Mouse (Mus musculus) kidney, adult 18-20 months (tissue): ENCODE results near the gene Rpain.
A peak's percentile ranks its signal among the peaks of the same experiment; 100 is the strongest.

Experiments
- DNase-seq: peaks from one replicate; pipeline ENCODE4 v3.0.0; 2021

The Rpain gene

GRCm38 (mm10) chr11:71003611-71004315 is 33.8 kb downstream of the Rpain start:
- DNase-seq = no peak

DNA sequence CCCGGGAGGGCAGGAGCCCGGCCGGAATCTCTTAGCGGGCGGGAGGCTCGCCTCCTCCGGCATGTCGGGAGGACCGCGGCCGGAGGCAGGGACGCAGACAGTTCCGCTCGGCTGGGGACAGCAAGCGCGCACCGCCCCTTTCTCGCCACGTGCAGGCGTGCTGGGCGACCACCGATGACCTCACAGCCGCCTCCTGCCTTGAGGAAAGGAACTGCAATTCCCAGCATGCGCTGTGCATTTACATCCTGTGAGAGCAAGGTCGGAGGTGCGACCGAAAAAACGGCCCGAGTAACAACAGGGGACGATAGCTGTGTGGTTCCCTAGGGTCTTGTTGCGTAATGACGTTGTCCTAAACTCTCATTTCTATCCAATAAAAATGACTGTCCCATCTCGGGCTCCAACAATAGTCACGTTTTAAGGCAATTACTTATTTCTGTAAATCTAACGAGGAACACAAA is 34.3 kb downstream of the Rpain start, which contains the start of gene Dhx33:
TSS of gene Dhx33 (minus strand) at position 122 of the 458 bp plus-strand sequence.
- DNase-seq = peak; percentile 95

- DNase-seq = no peak
These were observed 35.0 kb downstream of the Rpain start for GRCm38 (mm10) chr11:71005046-71005445.

GRCm38 (mm10) chr11:71007026-71007425 is 37.0 kb downstream of the Rpain start:
- no peak for DNase-seq

DNA sequence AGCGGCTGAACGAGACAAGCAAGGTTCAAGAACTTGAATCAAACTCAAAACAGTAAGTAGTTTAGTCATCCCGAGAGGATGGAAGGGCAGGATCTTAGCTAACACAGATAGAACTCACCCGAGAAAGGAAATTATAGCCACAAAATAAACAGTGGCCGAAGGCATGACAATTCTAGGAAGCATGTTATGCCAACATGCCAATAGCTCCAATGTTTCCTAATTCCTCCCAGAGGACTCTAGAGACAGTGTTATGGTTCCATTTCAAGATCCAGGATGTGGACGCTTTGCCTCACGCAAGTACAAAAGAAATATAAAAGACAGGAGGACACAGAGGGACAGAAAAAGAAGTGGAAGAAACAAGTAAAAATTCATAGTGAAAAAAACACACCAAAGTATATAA is 37.8 kb downstream of the Rpain start:
- DNase-seq = no peak

DNA sequence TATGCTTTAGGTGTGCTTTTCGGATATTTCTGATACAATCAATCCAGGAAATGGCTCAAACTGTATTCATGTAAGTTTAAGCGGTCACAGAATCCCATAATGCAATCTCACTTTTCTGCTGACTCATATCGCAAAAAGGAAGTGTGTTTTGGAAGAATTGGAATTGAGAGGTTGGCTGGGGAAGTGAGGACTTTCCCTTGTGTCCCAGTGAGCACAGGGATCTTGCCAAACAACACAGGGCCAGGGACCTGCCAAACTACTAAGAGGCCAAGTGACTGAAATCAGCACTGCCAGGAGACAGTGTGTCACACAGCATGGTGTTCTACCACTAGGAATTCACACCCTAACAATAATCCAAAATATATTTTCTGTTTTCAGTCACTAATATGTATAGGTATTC is 38.3 kb downstream of the Rpain start:
- no peak for DNase-seq

GRCm38 (mm10) chr11:71012743-71013142 is 42.7 kb downstream of the Rpain start:
- DNase-seq = no peak

GRCm38 (mm10) chr11:71017051-71017450 is 47.0 kb downstream of the Rpain start:
- no peak for DNase-seq

GRCm38 (mm10) chr11:71018416-71019200 is 48.6 kb downstream of the Rpain start:
- DNase-seq = no peak

DNA sequence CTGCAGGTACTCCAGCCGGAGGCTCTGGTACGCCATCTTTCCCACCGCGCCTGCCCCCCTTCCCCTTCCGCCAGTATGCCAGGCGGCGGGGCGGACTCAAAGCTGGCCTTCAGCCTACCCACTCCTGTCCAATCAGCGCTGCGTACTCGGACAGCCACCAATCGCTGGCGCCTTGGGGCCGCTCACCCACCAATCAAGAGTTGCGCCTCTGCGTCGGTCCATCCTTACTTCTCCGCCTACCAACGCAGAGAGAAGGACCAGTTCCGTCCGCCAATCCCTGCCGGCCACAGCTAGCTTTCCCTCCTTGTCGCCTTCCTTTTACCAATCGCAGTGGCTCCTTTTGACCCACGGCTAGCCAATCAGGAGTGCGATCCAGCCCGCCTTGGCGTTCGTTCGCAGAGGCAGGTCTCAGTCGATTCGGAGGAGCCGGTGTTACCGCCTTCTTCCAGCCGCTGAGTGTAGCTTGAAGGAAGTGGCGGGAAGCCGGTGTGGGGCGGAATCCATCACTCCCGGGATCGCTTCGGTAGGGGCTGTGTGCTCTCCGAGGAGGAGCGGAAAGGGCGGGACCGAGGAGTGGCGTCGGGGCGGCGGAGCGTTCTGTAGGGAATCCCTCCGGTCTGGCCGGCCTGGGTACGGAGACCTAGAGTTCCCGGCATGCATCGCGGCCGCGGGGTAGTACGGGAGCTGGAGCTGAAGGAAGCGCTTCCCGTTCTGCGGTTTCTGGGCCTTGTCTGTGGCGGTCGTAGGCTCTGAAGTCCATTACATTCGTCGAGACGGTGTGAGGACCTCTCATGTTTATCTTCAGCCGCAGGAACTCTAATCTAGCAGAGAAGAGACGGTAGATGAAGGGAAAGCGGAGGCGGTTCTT is 49.4 kb downstream of the Rpain start, which contains the start of the genes Mis12 and Derl2:
TSS of gene Mis12 (plus strand) at position 411 of the 868 bp plus-strand sequence.
TSS of gene Derl2 (minus strand) at position 641 of the 868 bp plus-strand sequence.
- DNase-seq = peak; percentile 98
